Mouse (Mus musculus): ENCODE results near the gene Vmn2r40.
"Not testable (repeated sequence)": the region's sequence is repeated elsewhere in the genome, so short reads cannot be mapped to it uniquely, and the experiment has no call there.

Vmn2r40 gene

DNA sequence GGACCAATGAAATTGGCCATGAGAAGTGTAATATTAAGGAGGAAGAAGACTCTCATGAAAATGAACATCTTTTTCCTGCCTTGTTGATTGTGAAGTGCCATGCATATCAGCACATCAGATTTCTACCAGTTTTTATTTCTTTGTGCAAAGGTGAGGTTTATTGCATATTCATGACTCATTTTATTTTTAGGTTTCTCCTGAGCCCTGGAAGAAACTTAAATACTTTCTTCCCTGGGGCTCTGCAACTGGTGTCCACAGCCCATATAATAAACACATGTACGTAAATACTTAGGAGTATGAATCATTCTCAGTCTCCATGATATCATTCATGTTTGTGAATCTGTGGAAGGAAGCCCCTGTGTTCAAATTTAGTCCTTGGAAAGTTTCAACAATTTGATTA, at the start of gene Vmn2r40:
TSS of gene Vmn2r40 (minus strand) at position 101 of the 400 bp plus-strand sequence.
- DNase-seq (ENCODE audit: low read depth, low spot score): not testable (repeated sequence)
